Mouse (Mus musculus): ENCODE measurements around the gene Gm44511.
"Not testable (repeated sequence)": the region's sequence is repeated elsewhere in the genome, so short reads cannot be mapped to it uniquely, and the experiment has no call there.

The Gm44511 gene

DNA sequence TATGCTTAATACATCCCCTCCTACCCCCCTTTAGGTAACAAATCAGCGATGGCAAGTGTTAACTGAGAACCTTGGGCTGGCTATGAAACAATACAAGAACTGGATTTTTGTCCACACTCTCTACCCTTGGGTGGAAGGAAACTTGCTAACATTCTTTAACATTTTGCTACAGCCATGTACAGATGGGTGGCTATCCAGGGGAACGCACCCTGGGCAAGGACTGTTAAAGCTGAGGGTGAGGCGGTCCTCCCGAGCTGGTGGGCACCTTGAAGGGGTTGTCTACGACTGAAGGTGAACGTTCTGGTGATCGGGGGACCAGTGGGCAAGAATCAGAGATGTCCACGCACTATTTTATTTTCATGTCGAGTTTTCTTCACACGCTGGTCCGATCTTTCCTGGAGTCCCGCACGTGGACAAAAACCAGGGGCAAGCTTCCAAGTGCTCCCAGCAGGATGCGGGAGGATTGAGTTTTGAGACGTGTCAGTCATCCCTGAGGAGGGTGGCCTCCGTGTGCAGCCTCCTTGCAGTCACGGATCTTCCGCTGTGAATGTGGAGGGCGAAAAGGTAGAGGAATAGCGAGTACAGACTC is 16.3 kb upstream of the Gm44511 start:
- intact Hi-C loops (cut with DNase I), result loop anchor here (2.0 kb wide), 1 partner anchor 102 kb away; no protein-coding TSS in a partner anchor

DNA sequence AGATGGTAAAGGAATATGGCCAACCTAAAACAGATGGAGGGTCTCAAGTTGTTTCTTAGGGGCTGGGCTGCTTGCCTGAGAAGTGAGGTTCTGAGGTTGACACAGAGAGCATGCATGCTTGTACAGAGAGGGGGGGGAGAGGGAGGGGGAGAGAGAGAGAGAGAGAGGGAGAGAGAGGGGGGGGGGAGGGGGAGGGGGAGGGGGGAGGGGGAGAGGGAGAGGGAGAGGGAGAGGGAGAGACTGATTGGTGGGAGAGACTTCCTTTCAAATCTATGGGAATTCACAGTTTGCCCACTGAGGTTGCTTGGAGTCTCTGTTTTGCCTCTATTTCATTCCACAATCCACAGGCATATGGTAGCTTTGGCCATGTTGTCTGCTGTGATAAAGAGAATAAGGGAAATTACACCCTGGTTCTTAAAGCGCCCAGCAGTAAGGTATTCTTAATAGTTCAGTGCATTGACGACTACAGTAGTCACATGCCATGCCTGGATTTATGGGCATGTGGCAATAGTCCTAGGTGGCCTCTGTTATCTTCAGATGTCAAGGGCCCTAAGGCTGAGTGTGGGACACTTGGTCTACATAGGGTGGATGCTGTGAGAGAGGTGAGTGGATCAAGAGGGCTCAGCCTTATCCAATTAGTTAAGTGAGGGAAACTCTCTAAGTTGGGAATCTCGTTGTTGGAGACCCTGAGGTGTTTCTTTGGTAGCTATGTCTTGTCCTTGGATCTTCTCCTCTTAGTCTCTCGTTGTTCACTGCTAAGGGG is 15.4 kb upstream of the Gm44511 start:
- intact Hi-C loops (cut with DNase I), result loop anchor here (2.0 kb wide), 1 partner anchor 103 kb away; no protein-coding TSS in a partner anchor

GRCm38 (mm10) chr6:128840669-128841068 is 14.6 kb upstream of the Gm44511 start:
- intact Hi-C loops (cut with DNase I), result not testable (repeated sequence)

GRCm38 (mm10) chr6:128839921-128840320 is 13.8 kb upstream of the Gm44511 start:
- intact Hi-C loops (cut with DNase I), result loop anchor here (2.0 kb wide), 2 partner anchors 37 to 79 kb away; no protein-coding TSS in a partner anchor

DNA sequence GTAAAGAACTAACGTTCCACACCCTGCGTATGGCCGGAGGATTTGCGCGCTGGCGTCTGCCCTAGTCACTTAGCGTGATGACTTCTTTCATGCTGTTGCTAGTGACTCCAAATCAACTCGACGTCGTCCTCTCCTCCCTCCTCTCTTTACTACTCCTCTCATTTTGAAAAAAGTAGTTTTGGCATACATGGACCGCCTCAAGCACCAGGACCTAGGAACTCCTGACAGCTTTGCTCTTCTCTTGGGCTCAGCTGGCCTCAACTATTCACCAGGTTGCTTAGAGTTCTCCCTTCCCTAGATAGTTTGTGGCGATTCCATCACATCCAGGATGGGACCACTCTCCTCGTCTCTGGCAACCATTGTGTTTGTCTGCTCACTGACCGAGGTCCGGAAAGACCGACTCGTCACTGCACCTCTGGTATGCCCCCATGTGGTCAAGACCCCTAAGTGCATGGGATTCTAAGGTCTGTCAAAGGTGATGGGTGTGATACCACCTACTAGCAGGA is 13.2 kb upstream of the Gm44511 start:
- intact Hi-C loops (cut with DNase I), result loop anchor here (2.0 kb wide), 2 partner anchors 37 to 79 kb away; no protein-coding TSS in a partner anchor

DNA sequence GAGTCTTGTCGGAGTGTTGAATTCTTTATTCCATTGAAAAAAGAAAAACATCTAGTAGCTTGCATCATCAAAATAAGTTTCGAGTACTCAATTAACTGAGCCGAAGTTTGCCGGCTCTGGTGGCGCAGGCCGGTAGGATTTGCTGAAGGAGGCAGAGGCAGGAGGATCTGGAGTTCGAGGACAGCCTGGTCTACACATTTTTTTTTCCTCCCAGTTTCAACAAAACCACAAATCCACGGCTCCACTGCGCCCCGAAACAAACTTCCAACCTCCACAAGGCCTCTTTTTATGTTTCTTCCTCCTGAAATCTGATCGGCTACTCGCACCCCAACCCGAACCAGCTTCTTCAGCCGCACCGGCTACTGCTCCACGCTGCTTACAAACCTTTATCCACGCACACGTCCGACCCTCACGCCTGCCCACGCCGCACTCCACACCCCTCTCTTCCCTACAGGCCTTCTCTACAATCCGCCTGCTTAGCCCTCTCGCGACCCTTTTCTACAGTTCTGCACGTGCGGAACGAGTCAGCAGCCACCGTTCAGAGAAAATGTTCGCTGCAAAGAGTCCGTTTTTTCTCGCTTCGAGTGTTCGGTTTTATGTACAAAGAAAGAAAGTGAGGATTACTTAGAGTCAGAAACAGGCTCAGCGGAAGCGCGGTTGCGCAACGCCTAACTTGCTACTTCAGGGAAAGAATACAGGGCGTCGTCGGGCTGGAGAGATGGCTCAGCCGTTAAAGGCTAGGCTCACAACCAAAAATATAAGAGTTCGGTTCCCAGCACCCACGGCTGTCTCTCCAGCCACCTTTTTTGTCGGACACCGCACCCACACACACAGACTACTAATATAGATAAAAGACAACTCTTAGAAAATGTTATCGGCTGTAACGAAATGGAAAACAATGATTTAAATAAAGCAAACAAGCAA is 12.5 kb upstream of the Gm44511 start:
- intact Hi-C loops (cut with DNase I), result loop anchor here (2.0 kb wide), 2 partner anchors 36 to 78 kb away; no protein-coding TSS in a partner anchor

GRCm38 (mm10) chr6:128837454-128838341 is 11.6 kb upstream of the Gm44511 start:
- intact Hi-C loops (cut with DNase I), result loop anchor here (2.0 kb wide), 2 partner anchors 35 to 77 kb away; no protein-coding TSS in a partner anchor

GRCm38 (mm10) chr6:128836955-128837334 is 10.8 kb upstream of the Gm44511 start:
- intact Hi-C loops (cut with DNase I), result no loop called here

GRCm38 (mm10) chr6:128836191-128836954 is 10.3 kb upstream of the Gm44511 start:
- intact Hi-C loops (cut with DNase I), result no loop called here

DNA sequence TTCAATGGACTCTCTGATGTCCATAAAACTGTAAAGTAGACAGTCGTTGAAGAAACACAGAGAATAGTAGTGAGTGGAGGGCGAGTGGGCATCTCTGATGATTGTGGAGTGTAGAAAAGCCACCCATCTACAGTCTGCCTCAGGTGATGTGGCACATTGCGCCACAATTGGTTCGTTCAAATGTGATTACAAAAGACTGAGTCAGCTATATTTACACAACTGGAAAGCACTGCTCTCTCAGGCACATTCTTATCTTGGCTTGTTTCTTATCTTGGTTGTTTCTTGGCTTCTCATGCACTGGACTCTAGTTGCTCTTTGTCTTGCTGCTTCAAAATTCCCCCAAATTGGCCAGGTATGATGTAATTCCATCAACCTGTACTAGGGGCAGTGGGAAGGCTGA is 9.5 kb upstream of the Gm44511 start:
- intact Hi-C loops (cut with DNase I), result no loop called here

- intact Hi-C loops (cut with DNase I), result no loop called here
Observed at GRCm38 (mm10) chr6:128833046-128833445, 6.9 kb upstream of the Gm44511 start.

DNA sequence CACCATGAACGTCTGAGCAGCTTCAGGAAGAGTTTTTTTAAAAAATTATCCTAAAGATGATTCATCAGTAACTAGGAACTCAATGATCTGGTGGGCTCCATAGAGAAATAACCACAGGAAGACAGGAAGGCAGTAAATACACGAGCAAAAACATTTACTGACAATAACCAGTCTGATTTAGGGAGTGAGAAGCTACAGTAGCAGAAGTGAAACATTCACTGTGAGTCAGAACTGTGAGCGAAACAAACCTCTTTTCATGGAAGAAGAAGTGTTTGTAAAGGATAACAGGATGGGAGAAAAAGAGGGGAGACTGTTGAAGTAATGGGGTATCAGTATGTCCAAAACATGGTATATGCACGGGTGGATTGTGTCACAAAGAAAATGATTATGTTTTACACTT is 3.7 kb upstream of the Gm44511 start:
- intact Hi-C loops (cut with DNase I), result no loop called here

DNA sequence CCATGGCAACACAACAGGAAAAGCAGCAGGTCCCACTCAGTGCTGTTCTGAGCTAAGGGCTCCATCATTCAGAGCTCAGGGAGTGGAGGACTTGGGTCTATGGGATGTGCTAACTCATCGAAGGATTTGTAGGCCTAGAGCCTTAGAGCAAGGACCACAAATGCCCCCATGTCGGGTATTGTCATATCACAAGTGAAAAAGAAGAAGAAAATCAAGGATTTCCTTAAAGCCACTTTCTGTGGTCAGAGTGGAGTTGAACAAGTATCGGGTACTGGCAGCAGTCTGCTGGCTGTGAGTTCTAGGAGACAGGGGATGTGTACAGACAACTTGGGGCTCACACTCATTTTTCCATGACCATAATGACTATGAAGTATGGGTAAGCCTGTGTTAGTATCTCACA is 666 bp upstream of the Gm44511 start:
- intact Hi-C loops (cut with DNase I), result no loop called here

- intact Hi-C loops (cut with DNase I), result no loop called here
Observed at GRCm38 (mm10) chr6:128818083-128818802, 7.9 kb downstream of the Gm44511 start.

- intact Hi-C loops (cut with DNase I), result no loop called here
Observed at GRCm38 (mm10) chr6:128808532-128808931, 17.6 kb downstream of the Gm44511 start.

- intact Hi-C loops (cut with DNase I), result no loop called here
Observed at GRCm38 (mm10) chr6:128807021-128807420, 19.1 kb downstream of the Gm44511 start.

- intact Hi-C loops (cut with DNase I), result not testable (repeated sequence)
Observed at GRCm38 (mm10) chr6:128804823-128805640, 21.1 kb downstream of the Gm44511 start.

Measured in adrenal gland (tissue).